ENCODE assay signal across 29 mouse cellular contexts in genomic region chr16:95376834-95377233, GRCm38 (mm10).
A peak's percentile ranks its signal among the peaks of the same experiment; 100 is the strongest.
DNase-seq lines count a peak whose midpoint lies in the region; ATAC-seq lines count a peak whose summit lies in the region.
"Had no signal": no experiment of that assay in that cellular context is flagged by ENCODE, and none has a peak within 500 bp of the region (broad histone marks: within the 10 kb centered on the region; RNA-seq: fewer than 3 reads in every experiment).

No protein-coding gene starts in this region.

- H3K4me1 ChIP-seq in embryonic facial prominence, embryonic 13.5 days = peaks cover 43% of the 10 kb centered on the region
- H3K4me1 ChIP-seq in embryonic facial prominence, embryonic 10.5 days = peaks cover 39% of the 10 kb centered on the region
- H3K4me1 ChIP-seq in heart, embryonic 14.5 days (ENCODE audit: control insufficient read depth in 2 of 2, insufficient read depth in 2 of 2, low read length in 2 of 2) = peaks cover 25 to 36% of the 10 kb centered on the region in 2 experiments
- peaks cover 16% of the 10 kb centered on the region for H3K4me1 ChIP-seq in limb, embryonic 12.5 days (replicated peaks)
- H3K4me1 ChIP-seq in limb, embryonic 10.5 days = peaks cover 14% of the 10 kb centered on the region; the same call in 1 of the 2 replicates
- peaks cover 11% of the 10 kb centered on the region for H3K4me1 ChIP-seq in stomach, embryonic 15.5 days
- H3K4me1 ChIP-seq in forebrain, embryonic 12.5 days = no peaks in the 10 kb centered on the region
- H3K4me1 ChIP-seq: forebrain, embryonic 13.5 days; midbrain, embryonic 12.5 days had no signal

- WGBS in embryonic facial prominence, embryonic 13.5 days = 75% methylated on average over 7 of the region's 7 CpGs
- 93% methylated on average over 7 of the region's 7 CpGs for WGBS in embryonic facial prominence, embryonic 10.5 days
- WGBS in heart, embryonic 14.5 days = 86% methylated on average over 7 of the region's 7 CpGs
- WGBS in limb, embryonic 12.5 days = 86% methylated on average over 7 of the region's 7 CpGs
- WGBS in limb, embryonic 10.5 days = 93% methylated on average over 7 of the region's 7 CpGs
- 36% methylated on average over 7 of the region's 7 CpGs for WGBS in stomach, embryonic 15.5 days
- 91% methylated on average over 7 of the region's 7 CpGs for WGBS in forebrain, embryonic 12.5 days

- no peaks in the 10 kb centered on the region for H3K9me3 ChIP-seq in embryonic facial prominence, embryonic 13.5 days
- H3K9me3 ChIP-seq in embryonic facial prominence, embryonic 10.5 days = no peaks in the 10 kb centered on the region
- H3K9me3 ChIP-seq in heart, embryonic 14.5 days (ENCODE audit: control insufficient read depth, low read length) = no peaks in the 10 kb centered on the region
- H3K9me3 ChIP-seq in limb, embryonic 12.5 days = no peaks in the 10 kb centered on the region
- H3K9me3 ChIP-seq in limb, embryonic 10.5 days (replicated peaks) = no peaks in the 10 kb centered on the region
- no peaks in the 10 kb centered on the region for H3K9me3 ChIP-seq in stomach, embryonic 15.5 days
- H3K9me3 ChIP-seq in forebrain, embryonic 12.5 days = no peaks in the 10 kb centered on the region
- H3K9me3 ChIP-seq: embryonic facial prominence, embryonic 12.5 days; forebrain, embryonic 13.5 days; hindbrain, embryonic 15.5 days; megakaryocyte, embryonic 14.5 days; midbrain, embryonic 12.5 days; neural tube, embryonic 13.5 days had no signal

- H3K36me3 ChIP-seq in embryonic facial prominence, embryonic 13.5 days = peaks cover 18% of the 10 kb centered on the region
- H3K36me3 ChIP-seq in embryonic facial prominence, embryonic 10.5 days (replicated peaks) = no peaks in the 10 kb centered on the region
- H3K36me3 ChIP-seq in heart, embryonic 14.5 days (ENCODE audit: control insufficient read depth, insufficient read depth, low read length) = 0 out of 2 replicates have a peak, but pooled peaks cover 7% of the 10 kb centered on the region
- H3K36me3 ChIP-seq in limb, embryonic 12.5 days = peaks cover 26% of the 10 kb centered on the region
- H3K36me3 ChIP-seq in limb, embryonic 10.5 days = no peaks in the 10 kb centered on the region
- no peaks in the 10 kb centered on the region for H3K36me3 ChIP-seq in stomach, embryonic 15.5 days
- no peaks in the 10 kb centered on the region for H3K36me3 ChIP-seq in forebrain, embryonic 12.5 days (replicated peaks)
- H3K36me3 ChIP-seq: embryonic facial prominence, embryonic 12.5 days; hindbrain, embryonic 15.5 days; midbrain, embryonic 12.5 days; neural tube, embryonic 13.5 days had no signal

- H3K27ac ChIP-seq in embryonic facial prominence, embryonic 13.5 days = peak overlapping the region; percentile 56
- no peak overlapping the region for H3K27ac ChIP-seq in embryonic facial prominence, embryonic 10.5 days (replicated peaks)
- peak overlapping the region; percentile 62 to 72 for H3K27ac ChIP-seq in heart, embryonic 14.5 days (replicated peaks in 1 of 2; ENCODE audit: control insufficient read depth in 1 of 2, insufficient read depth in 1 of 2, low read depth in 2 of 2, low read length in 2 of 2)
- 0 out of 2 replicates have a peak overlapping the region, but pooled peaks have one; percentile 24 for H3K27ac ChIP-seq in limb, embryonic 12.5 days
- no peak overlapping the region for H3K27ac ChIP-seq in limb, embryonic 10.5 days
- peak overlapping the region; percentile 31; the same call in 1 of the 2 replicates for H3K27ac ChIP-seq in stomach, embryonic 15.5 days
- H3K27ac ChIP-seq in forebrain, embryonic 12.5 days = no peak overlapping the region
- H3K27ac ChIP-seq: forebrain, embryonic 13.5 days; hindbrain, embryonic 15.5 days; liver, embryonic 14.5 days; midbrain, embryonic 12.5 days; neural tube, embryonic 13.5 days had no signal

- no peak overlapping the region for H3K4me3 ChIP-seq in embryonic facial prominence, embryonic 13.5 days
- no peak overlapping the region for H3K4me3 ChIP-seq in embryonic facial prominence, embryonic 10.5 days
- no peak overlapping the region for H3K4me3 ChIP-seq in heart, embryonic 14.5 days (ENCODE audit: control insufficient read depth in 1 of 2, insufficient read depth in 1 of 2, low read depth in 1 of 2, low read length in 2 of 2)
- no peak overlapping the region for H3K4me3 ChIP-seq in limb, embryonic 12.5 days (replicated peaks)
- H3K4me3 ChIP-seq in limb, embryonic 10.5 days = no peak overlapping the region
- H3K4me3 ChIP-seq in stomach, embryonic 15.5 days (replicated peaks) = no peak overlapping the region
- H3K4me3 ChIP-seq in forebrain, embryonic 12.5 days (replicated peaks) = no peak overlapping the region
- H3K4me3 ChIP-seq: embryonic facial prominence, embryonic 12.5 days; forebrain, embryonic 13.5 days; hindbrain, embryonic 15.5 days; megakaryocyte, embryonic 14.5 days; midbrain, embryonic 12.5 days; neural tube, embryonic 13.5 days had no signal

- no peak for ATAC-seq in embryonic facial prominence, embryonic 13.5 days (ENCODE audit: insufficient number of reproducible peaks, insufficient read depth, low FRiP score, low TSS enrichment, low read depth)
- ATAC-seq in heart, embryonic 14.5 days (ENCODE audit: insufficient number of reproducible peaks, insufficient read depth, low FRiP score, low read depth) = no peak
- ATAC-seq in limb, embryonic 12.5 days (ENCODE audit: insufficient number of reproducible peaks, insufficient read depth, low FRiP score, low TSS enrichment, low read depth) = no peak
- peak; percentile 38; the same call in 1 of the 2 replicates for ATAC-seq in stomach, embryonic 15.5 days (ENCODE audit: insufficient read depth, low FRiP score, low read depth)
- no peak for ATAC-seq in forebrain, embryonic 12.5 days (ENCODE audit: low FRiP score)
- ATAC-seq: activated CD4-positive, CD25-positive, alpha-beta regulatory T cell, adult 4 months; forebrain, embryonic 13.5 days; inflammation-experienced regulatory T-cells, adult 6 months had no signal

- no peaks in the 10 kb centered on the region for H3K27me3 ChIP-seq in embryonic facial prominence, embryonic 13.5 days
- no peaks in the 10 kb centered on the region for H3K27me3 ChIP-seq in embryonic facial prominence, embryonic 10.5 days (replicated peaks; ENCODE audit: low read depth, poor library complexity, severe bottlenecking)
- no peaks in the 10 kb centered on the region for H3K27me3 ChIP-seq in heart, embryonic 14.5 days (ENCODE audit: control insufficient read depth, insufficient read depth, low read length)
- no peaks in the 10 kb centered on the region for H3K27me3 ChIP-seq in limb, embryonic 12.5 days
- H3K27me3 ChIP-seq in limb, embryonic 10.5 days (ENCODE audit: low read depth, poor library complexity, severe bottlenecking) = no peaks in the 10 kb centered on the region
- no peaks in the 10 kb centered on the region for H3K27me3 ChIP-seq in stomach, embryonic 15.5 days (replicated peaks)
- no peaks in the 10 kb centered on the region for H3K27me3 ChIP-seq in forebrain, embryonic 12.5 days
- H3K27me3 ChIP-seq: CH12.LX; embryonic facial prominence, embryonic 12.5 days; forebrain, embryonic 13.5 days; hindbrain, embryonic 15.5 days; midbrain, embryonic 12.5 days; neural tube, embryonic 13.5 days had no signal

- H3K9ac ChIP-seq in embryonic facial prominence, embryonic 13.5 days = no peak overlapping the region
- peak overlapping the region; percentile 42; the same call in 1 of the 2 replicates for H3K9ac ChIP-seq in heart, embryonic 14.5 days (ENCODE audit: low read length)
- H3K9ac ChIP-seq in limb, embryonic 12.5 days (replicated peaks) = no peak overlapping the region
- no peak overlapping the region for H3K9ac ChIP-seq in stomach, embryonic 15.5 days
- H3K9ac ChIP-seq in forebrain, embryonic 12.5 days = no peak overlapping the region
- H3K9ac ChIP-seq: embryonic facial prominence, embryonic 12.5 days; forebrain, embryonic 13.5 days; hindbrain, embryonic 15.5 days; liver, embryonic 14.5 days; midbrain, embryonic 12.5 days; neural tube, embryonic 13.5 days had no signal

- H3K4me2 ChIP-seq in embryonic facial prominence, embryonic 13.5 days = no peak overlapping the region
- H3K4me2 ChIP-seq in heart, embryonic 14.5 days (ENCODE audit: low read length) = no peak overlapping the region
- no peak overlapping the region for H3K4me2 ChIP-seq in limb, embryonic 12.5 days
- H3K4me2 ChIP-seq in stomach, embryonic 15.5 days = no peak overlapping the region
- no peak overlapping the region for H3K4me2 ChIP-seq in forebrain, embryonic 12.5 days
- H3K4me2 ChIP-seq: embryonic facial prominence, embryonic 12.5 days; forebrain, embryonic 13.5 days; hindbrain, embryonic 15.5 days; midbrain, embryonic 12.5 days; neural tube, embryonic 13.5 days had no signal

- DNase-seq in embryonic facial prominence, embryonic 10.5 days (ENCODE audit: low spot score) = no peak
- no peak for DNase-seq in heart, postnatal 4 days
- no peak for DNase-seq in limb, embryonic 10.5 days (ENCODE audit: low spot score)
- DNase-seq: adrenal gland, adult 2 months; adrenal gland, postnatal 36 days; cerebellum, adult 18-20 months; cerebellum, postnatal 10 days; gastrocnemius, postnatal 10 days; kidney, postnatal 10 days; layer of hippocampus, postnatal 36 days; left cerebral cortex, postnatal 4 days; lung, adult 2 months; thymus, adult 18-20 months; thymus, postnatal 25 days had no signal

Comparison
In these comparisons a context has a peak if more than half of its experiments do, and no peak if none do; other contexts are left out.
1. H3K27ac ChIP-seq: peak in embryonic facial prominence, embryonic 13.5 days (single experiment), heart, embryonic 14.5 days (2 of 2), limb, embryonic 12.5 days (single experiment) and stomach, embryonic 15.5 days (single experiment); none in embryonic facial prominence, embryonic 10.5 days (single experiment), limb, embryonic 10.5 days (single experiment) and forebrain, embryonic 12.5 days (single experiment).